Mouse (Mus musculus): Measurements from ENCODE around the gene Dnajc7.

DNA sequence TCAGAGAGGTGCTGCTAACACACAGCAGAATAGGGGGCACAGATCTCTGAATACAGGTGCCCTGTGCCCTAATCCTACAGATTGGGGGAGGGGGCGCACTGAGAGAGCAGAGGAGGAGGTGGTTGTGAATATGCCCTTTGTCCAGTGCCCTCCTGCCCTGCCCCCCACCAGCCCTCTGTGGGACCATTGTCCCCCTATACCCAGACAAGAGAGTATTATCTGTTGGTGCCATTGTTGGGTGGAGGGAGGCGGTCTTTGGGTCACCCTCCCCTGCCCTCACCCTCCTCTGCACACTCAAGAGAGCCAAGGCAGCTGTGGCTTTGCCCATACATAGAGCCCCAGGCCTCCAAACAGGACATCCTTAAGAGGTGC, 44.5 kb downstream of the Dnajc7 start:
- no peak for TF ChIP-seq CTCF (IDR thresholded peaks at IDR 0.05; ENCODE audit: borderline replicate concordance, extremely low read depth, insufficient read depth, insufficient read length)
- TF ChIP-seq POLR2A (IDR thresholded peaks at IDR 0.05; ENCODE audit: borderline replicate concordance, extremely low read depth, insufficient read depth, insufficient read length, poor library complexity, severe bottlenecking): no peak

All from brain, embryonic 14.5 days (tissue).